Mouse (Mus musculus): ENCODE measurements at regions not wholly inside any gene's neighbourhood (a gene's known extent, or its start where the extent isn't known, plus 50 kb on each side); places are given as distances from the start of the nearest gene placed in this dataset.

GRCm38 (mm10) chr6:126481257-126481656 lies 54.0 kb downstream of the Kcna5 start:
- DNase-seq (ENCODE audit: low spot score), result no peak

GRCm38 (mm10) chr6:126477506-126477905 lies 57.7 kb downstream of the Kcna5 start:
- no peak for DNase-seq (ENCODE audit: low spot score)

GRCm38 (mm10) chr6:126476758-126477157 lies 58.5 kb downstream of the Kcna5 start:
- no peak for DNase-seq (ENCODE audit: low spot score)

GRCm38 (mm10) chr6:126475555-126475954 lies 59.7 kb downstream of the Kcna5 start:
- no peak for DNase-seq (ENCODE audit: low spot score)

GRCm38 (mm10) chr6:126453751-126454150 lies 81.5 kb downstream of the Kcna5 start:
- no peak for DNase-seq (ENCODE audit: low spot score)

DNA sequence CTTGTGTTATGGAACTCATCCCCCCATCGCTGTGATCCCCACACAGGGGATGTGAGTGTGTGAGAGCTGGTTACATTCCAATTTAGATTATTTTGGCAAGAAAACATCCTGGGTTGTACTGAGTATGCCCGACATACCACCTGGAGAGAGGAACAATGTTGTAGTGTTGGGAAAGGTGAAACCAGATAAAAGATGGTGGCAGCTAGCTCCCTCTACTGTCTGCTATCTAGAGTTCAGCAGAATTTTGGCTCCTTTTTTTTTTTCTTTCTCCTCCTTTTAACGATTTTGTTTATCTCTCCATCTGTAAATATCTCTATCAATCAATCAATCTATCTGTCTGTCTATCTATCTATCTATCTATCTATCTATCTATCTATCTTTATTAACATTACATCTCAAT lies 89.7 kb downstream of the Kcna5 start:
- no peak for DNase-seq (ENCODE audit: low spot score)

DNA sequence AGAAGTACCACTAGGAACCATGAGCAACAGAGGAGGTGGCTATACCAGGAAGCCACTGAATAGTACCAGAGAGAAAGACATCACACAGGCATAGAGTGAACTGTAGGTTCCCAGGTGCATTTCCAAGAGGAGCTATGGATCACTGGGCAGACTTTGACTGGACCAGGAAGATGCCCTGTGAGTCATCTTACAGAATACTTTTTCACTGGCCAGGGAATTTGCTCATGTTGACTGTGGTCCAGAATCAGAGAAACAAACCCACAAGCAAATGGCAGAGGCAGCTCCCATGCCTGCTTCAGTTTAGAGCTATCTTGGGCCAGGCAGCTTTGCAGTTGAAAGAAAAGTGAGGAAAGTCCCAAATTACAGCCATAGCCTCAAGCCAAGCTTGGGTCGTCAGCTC lies 95.0 kb downstream of the Kcna5 start:
- no peak for DNase-seq (ENCODE audit: low spot score)

GRCm38 (mm10) chr6:126437976-126438736 lies 97.1 kb downstream of the Kcna5 start:
- no peak for DNase-seq (ENCODE audit: low spot score)

- DNase-seq (ENCODE audit: low spot score), result no peak
Measured at GRCm38 (mm10) chr6:126427208-126427607, 108.0 kb downstream of the Kcna5 start.

DNA sequence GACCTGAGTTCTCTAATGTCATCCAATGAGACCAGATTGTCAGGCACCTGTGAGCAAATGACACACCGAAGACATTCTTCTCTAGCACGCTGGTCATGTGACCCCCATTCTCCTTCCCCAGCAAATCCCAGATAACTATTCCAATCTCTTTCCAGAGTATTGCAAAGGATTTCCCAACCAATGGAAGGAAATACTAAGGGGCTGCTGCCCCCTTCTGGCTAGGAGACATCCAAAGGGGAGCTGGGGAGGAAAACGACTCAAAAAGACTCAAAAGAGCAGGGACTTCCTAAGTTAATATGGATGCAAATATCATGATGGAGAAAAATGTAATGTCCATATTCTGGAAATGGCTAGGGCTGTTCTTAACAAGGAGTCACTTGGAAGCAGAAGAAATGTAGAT lies 129.5 kb downstream of the Kcna5 start:
- no peak for DNase-seq (ENCODE audit: low spot score)

- no peak for DNase-seq (ENCODE audit: low spot score)
Measured at GRCm38 (mm10) chr6:126404331-126405070, 130.7 kb downstream of the Kcna5 start.

GRCm38 (mm10) chr6:126399595-126399994 lies 135.6 kb downstream of the Kcna5 start:
- no peak for DNase-seq (ENCODE audit: low spot score)

- no peak for DNase-seq (ENCODE audit: low spot score)
Measured at GRCm38 (mm10) chr6:126398641-126399040, 136.6 kb downstream of the Kcna5 start.

GRCm38 (mm10) chr6:126395015-126395414 lies 140.2 kb downstream of the Kcna5 start:
- no peak for DNase-seq (ENCODE audit: low spot score)

DNA sequence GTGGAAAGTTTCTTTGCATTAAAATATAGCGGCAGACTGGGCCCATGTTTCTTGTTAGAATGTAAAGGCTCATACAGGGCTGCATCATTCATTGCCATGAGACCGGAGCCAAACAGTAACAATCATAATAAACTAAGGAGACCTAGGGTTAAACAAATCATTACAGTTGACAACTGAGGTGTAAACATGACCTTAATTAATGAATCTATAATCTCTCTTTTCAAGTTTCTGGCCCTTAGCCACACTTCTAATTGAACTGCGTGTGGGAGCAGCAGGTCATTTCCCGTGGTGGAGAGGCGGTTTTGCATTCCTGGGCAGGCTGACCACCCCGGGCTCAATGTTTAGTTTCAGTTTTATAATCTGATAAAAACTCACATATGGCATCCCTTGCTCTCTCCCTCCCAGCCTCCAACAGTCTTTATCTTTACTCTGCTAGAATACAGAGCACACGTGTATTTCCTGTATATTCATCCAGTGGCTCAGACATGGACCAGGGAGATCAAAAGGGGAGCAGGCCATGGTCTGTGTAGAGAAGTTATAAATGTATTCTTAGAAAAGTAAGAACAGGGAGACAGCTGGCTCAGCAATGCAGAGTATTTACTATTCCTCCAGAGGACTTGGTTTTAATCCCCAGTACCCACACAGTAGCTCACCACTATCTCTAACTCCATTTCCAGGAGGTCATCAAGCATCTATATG lies 141.0 kb downstream of the Kcna5 start:
- no peak for DNase-seq (ENCODE audit: low spot score)

DNA sequence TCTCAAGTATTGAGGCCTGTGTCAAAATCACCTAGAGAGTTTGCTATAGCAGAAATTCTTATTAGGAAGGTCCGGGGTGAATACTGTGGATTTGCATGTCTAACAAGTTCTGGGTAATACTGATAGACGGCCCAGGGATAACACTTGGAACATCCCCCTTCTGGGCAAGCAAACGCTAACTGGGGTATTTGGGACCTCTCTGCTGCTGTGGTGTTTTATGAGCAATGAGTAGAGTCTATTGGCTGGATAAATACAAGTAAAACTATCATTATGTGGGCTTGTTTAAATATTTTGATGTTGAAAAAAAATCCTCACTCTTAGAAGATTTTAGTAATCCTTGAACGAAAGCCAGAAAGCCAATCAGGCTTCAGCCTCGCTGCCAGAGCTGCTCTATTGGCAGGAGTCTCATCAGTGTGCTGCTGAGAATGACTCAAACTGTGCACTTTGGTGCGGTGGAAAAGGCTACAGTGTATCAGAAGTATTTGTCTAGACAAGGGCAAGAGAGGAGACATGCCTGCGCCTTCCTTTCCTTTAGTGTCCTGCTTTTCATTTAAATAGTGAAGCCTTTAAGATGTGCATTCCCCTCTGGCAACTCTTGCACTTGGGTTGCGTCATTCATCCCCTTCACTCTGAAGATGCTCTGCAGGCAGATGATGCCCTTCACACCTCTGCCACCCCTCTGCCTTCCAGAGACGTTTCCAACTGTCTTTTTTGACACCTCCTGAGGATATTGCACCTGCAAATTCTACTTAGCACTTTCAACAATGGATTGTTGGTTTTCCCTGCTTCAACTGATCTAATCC lies 150.8 kb downstream of the Kcna5 start:
- no peak for DNase-seq (ENCODE audit: low spot score)

DNA sequence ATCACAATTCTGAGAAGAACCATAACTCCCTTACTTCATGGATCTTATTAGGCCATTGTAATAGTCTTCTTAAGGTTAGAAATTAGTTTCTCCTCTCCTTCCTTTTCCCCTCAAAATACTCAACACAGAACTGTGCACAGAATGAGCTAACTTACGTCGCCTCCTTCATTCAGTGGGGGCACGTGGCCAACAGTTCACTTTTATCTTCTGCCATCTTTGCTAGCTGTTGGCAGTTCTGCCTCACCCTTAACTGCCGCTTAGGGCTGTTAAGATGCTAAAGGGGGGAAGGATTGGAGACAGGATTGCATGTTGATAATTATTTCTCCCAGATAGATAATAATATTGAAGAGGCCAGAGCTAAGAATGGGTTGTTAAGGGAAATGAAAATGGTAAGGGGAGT lies 158.0 kb downstream of the Kcna5 start:
- no peak for DNase-seq (ENCODE audit: low spot score)

GRCm38 (mm10) chr6:126374970-126375620 lies 160.1 kb downstream of the Kcna5 start:
- no peak for DNase-seq (ENCODE audit: low spot score)

GRCm38 (mm10) chr6:126371971-126372370 lies 163.2 kb downstream of the Kcna5 start:
- no peak for DNase-seq (ENCODE audit: low spot score)

DNA sequence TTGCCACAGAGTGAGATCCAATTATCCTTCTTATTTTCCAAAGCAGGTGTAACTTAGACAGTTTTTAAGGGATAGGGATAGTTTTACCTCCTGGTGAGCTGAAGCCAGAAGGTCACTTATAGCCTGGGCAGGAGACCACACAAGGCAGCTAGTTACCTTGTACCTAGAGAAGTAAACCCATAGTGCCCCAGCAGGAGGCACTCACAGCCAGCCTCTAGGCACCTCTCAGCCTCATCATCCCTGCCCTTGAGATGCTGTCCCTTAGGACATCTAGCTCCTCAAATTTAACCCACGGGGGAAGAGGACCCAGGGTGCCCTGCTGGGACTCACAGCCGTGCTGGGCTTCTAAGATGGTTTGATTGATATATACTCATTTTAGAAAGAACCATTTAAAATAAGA lies 163.7 kb downstream of the Kcna5 start:
- no peak for DNase-seq (ENCODE audit: low spot score)

DNA sequence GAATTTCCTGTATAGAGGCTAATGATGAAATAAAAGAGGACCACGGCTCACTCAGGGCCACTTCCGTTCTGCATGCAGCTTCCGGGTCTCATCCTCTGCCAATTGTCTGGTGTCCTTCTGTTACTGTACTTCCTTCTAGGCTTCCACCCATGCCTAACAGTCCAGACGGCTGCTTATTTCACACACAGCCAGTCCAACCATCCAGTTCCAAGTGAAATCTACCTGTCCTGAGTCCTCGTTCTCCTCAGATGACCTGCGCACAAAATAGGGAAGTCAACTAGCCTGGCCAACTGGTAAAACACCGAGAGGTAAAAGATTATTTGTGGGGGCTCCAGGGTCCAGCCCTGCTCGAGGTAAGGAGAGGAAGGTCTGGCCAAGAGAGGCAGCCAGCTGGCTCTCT lies 169.7 kb downstream of the Kcna5 start:
- no peak for DNase-seq (ENCODE audit: low spot score)

DNA sequence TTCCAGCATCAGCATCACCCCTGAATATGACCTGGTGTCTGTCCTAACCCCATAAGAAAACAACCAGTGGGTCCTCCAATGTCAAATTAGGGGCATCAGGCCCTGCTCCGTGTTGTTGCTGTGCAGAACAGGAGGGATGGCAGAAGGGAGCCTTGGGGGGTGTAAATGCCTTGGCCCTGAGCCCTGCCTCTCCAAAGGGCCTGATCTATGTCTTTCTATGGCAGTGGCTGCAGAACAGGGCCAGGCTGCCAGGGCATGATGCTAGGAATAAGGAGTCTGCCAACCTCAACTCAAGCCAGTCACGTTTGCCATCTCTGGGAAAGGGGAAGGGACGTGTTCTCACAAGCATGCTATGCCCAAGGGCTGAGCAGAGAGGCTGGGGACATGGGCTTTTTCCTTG lies 172.9 kb downstream of the Kcna5 start:
- no peak for DNase-seq (ENCODE audit: low spot score)
